Mouse (Mus musculus) stomach, embryonic 15.5 days (tissue): ENCODE measurements around the gene Prkn. TPM values are rescaled to one million over a fixed set of nuclear protein-coding genes. Genes with fewer than 3 reads are reported as not detected.
"Not testable (repeated sequence)": the region's sequence is repeated elsewhere in the genome, so short reads cannot be mapped to it uniquely, and the experiment has no call there.

Experiments
- ATAC-seq: fragments of 200-750 bp; cut with Nextera tagmentation; 2 replicates; pipeline ENCODE4 v1.8.0; 2017; ENCODE audit warnings: low read depth, moderate number of reproducible peaks, moderate TSS enrichment; ENCODE audit not compliant: insufficient read depth, low FRiP score
- H3K27ac ChIP-seq: fragments of 300-500 bp; sonication (generic); 2 replicates; pipeline ENCODE4 v1.5.1; 2015; ENCODE audit warnings: mild to moderate bottlenecking, inconsistent platforms
- H3K27me3 ChIP-seq: fragments of 300-500 bp; sonication (generic); replicated peaks from 2 replicates; pipeline ENCODE4 v1.6.1; 2015; ENCODE audit warnings: inconsistent platforms
- H3K36me3 ChIP-seq: fragments of 300-500 bp; sonication (generic); 2 replicates; pipeline ENCODE4 v1.6.1; 2015; ENCODE audit warnings: inconsistent platforms
- H3K4me1 ChIP-seq: fragments of 300-500 bp; sonication (generic); 2 replicates; pipeline ENCODE4 v1.6.1; 2015; ENCODE audit warnings: inconsistent platforms
- H3K4me2 ChIP-seq: fragments of 300-500 bp; sonication (generic); 2 replicates; pipeline ENCODE4 v1.6.1; 2015; ENCODE audit warnings: mild to moderate bottlenecking, inconsistent platforms
- H3K4me3 ChIP-seq: fragments of 300-500 bp; sonication (generic); replicated peaks from 2 replicates; pipeline ENCODE4 v1.5.1; 2015; ENCODE audit warnings: inconsistent platforms
- H3K9ac ChIP-seq: fragments of 300-500 bp; sonication (generic); 2 replicates; pipeline ENCODE4 v1.6.1; 2015; ENCODE audit warnings: inconsistent platforms
- H3K9me3 ChIP-seq: fragments of 300-500 bp; sonication (generic); 2 replicates; pipeline ENCODE4 v1.6.1; 2016; ENCODE audit warnings: inconsistent platforms
- WGBS: fragments of 180-500 bp; shearing (Covaris S2); methylation state at CpG from one replicate; pipeline ENCODE4 v1.1.7; 2015; 5-methylcytosine and 5-hydroxymethylcytosine counted together
- polyA plus RNA-seq: library from polyadenylated mRNA; unstranded; fragments of >200 nt; fragmentation: Nextera tagmentation; extraction: Ambion mirVana; gene quantifications from 2 replicates; pipeline ENCODE4 v1.2.1, GENCODE M21; 2015

Gene Prkn
- polyA plus RNA-seq, 1 experiment from 2014 or later: 2.0 TPM

- no peaks in the 10 kb centered on the region for H3K27me3 ChIP-seq
Observed at GRCm38 (mm10) chr17:11161436-11161835, 321.3 kb downstream of the Prkn start.

GRCm38 (mm10) chr17:11162770-11163169 lies 322.6 kb downstream of the Prkn start:
- ATAC-seq: no peak
- H3K4me1 ChIP-seq: no peaks in the 10 kb centered on the region
- no peak overlapping the region for H3K4me2 ChIP-seq
- no peak overlapping the region for H3K4me3 ChIP-seq
- no peaks in the 10 kb centered on the region for H3K9me3 ChIP-seq
- WGBS: 76% methylated on average over 3 of the region's 3 CpGs
- H3K27me3 ChIP-seq: no peaks in the 10 kb centered on the region
- H3K27ac ChIP-seq: no peak overlapping the region
- no peak overlapping the region for H3K9ac ChIP-seq
- H3K36me3 ChIP-seq: no peaks in the 10 kb centered on the region

More at GRCm38 (mm10) chr17:11161436-11161835, 321.3 kb downstream of the Prkn start:
- Histone ChIP-seq H3K9me3 (no peaks in the 10 kb centered on the region), H3K36me3 (no peaks in the 10 kb centered on the region), H3K4me3 (no peak overlapping the region), H3K4me2 (no peak overlapping the region), H3K27ac (no peak overlapping the region), H3K9ac (no peak overlapping the region), H3K4me1 (no peaks in the 10 kb centered on the region)
- WGBS: 77% methylated on average over 1 of the region's 1 CpGs
- ATAC-seq: no peak

- no peak overlapping the region for H3K9ac ChIP-seq
- no peak for ATAC-seq
- no peak overlapping the region for H3K4me2 ChIP-seq
- no peaks in the 10 kb centered on the region for H3K4me1 ChIP-seq
- H3K27me3 ChIP-seq: no peaks in the 10 kb centered on the region
- no peaks in the 10 kb centered on the region for H3K9me3 ChIP-seq
- H3K36me3 ChIP-seq: no peaks in the 10 kb centered on the region
- H3K27ac ChIP-seq: no peak overlapping the region
- no peak overlapping the region for H3K4me3 ChIP-seq
Observed at GRCm38 (mm10) chr17:11187356-11187755, 347.2 kb downstream of the Prkn start.

GRCm38 (mm10) chr17:11188494-11188893 lies 348.3 kb downstream of the Prkn start:
- no peaks in the 10 kb centered on the region for H3K4me1 ChIP-seq
- H3K27me3 ChIP-seq: no peaks in the 10 kb centered on the region
- H3K27ac ChIP-seq: no peak overlapping the region
- WGBS: 71% methylated on average over 4 of the region's 4 CpGs
- H3K4me3 ChIP-seq: no peak overlapping the region
- no peaks in the 10 kb centered on the region for H3K9me3 ChIP-seq
- no peak overlapping the region for H3K9ac ChIP-seq
- no peaks in the 10 kb centered on the region for H3K36me3 ChIP-seq
- no peak for ATAC-seq
- no peak overlapping the region for H3K4me2 ChIP-seq

GRCm38 (mm10) chr17:11190306-11190705 lies 350.1 kb downstream of the Prkn start:
- no peak overlapping the region for H3K4me2 ChIP-seq
- no peak overlapping the region for H3K9ac ChIP-seq
- H3K9me3 ChIP-seq: no peaks in the 10 kb centered on the region
- no peak overlapping the region for H3K27ac ChIP-seq
- H3K36me3 ChIP-seq: no peaks in the 10 kb centered on the region
- ATAC-seq: no peak
- H3K4me1 ChIP-seq: no peaks in the 10 kb centered on the region
- 35% methylated on average over 2 of the region's 2 CpGs for WGBS
- no peaks in the 10 kb centered on the region for H3K27me3 ChIP-seq
- no peak overlapping the region for H3K4me3 ChIP-seq

- no peaks in the 10 kb centered on the region for H3K27me3 ChIP-seq
- no peak for ATAC-seq
Observed at GRCm38 (mm10) chr17:11198134-11198533, 357.9 kb downstream of the Prkn start.

GRCm38 (mm10) chr17:11209063-11209462 lies 368.9 kb downstream of the Prkn start:
- not testable (repeated sequence) for H3K4me2 ChIP-seq, ATAC-seq, H3K9me3 ChIP-seq, H3K27ac ChIP-seq, H3K36me3 ChIP-seq, H3K27me3 ChIP-seq, H3K4me3 ChIP-seq, H3K9ac ChIP-seq, H3K4me1 ChIP-seq
- 78% methylated on average over 4 of the region's 4 CpGs for WGBS

More at GRCm38 (mm10) chr17:11198134-11198533, 357.9 kb downstream of the Prkn start:
- Histone ChIP-seq H3K9ac (no peak overlapping the region), H3K27ac (no peak overlapping the region), H3K4me1 (no peaks in the 10 kb centered on the region), H3K4me3 (no peak overlapping the region), H3K9me3 (no peaks in the 10 kb centered on the region), H3K36me3 (no peaks in the 10 kb centered on the region), H3K4me2 (no peak overlapping the region)
- 48% methylated on average over 2 of the region's 2 CpGs for WGBS

GRCm38 (mm10) chr17:11211006-11211405 lies 370.8 kb downstream of the Prkn start:
- H3K4me3 ChIP-seq: no peak overlapping the region
- 83% methylated on average over 11 of the region's 11 CpGs for WGBS
- H3K27ac ChIP-seq: no peak overlapping the region
- H3K4me1 ChIP-seq: no peaks in the 10 kb centered on the region
- H3K9me3 ChIP-seq: no peaks in the 10 kb centered on the region
- H3K27me3 ChIP-seq: no peaks in the 10 kb centered on the region
- no peak overlapping the region for H3K9ac ChIP-seq
- H3K36me3 ChIP-seq: no peaks in the 10 kb centered on the region
- H3K4me2 ChIP-seq: no peak overlapping the region
- ATAC-seq: no peak

GRCm38 (mm10) chr17:11211591-11211990 lies 371.4 kb downstream of the Prkn start:
- no peak overlapping the region for H3K4me3 ChIP-seq
- WGBS: 66% methylated on average over 4 of the region's 4 CpGs
- H3K9ac ChIP-seq: no peak overlapping the region
- H3K36me3 ChIP-seq: no peaks in the 10 kb centered on the region
- H3K4me1 ChIP-seq: no peaks in the 10 kb centered on the region
- no peak overlapping the region for H3K4me2 ChIP-seq
- H3K27ac ChIP-seq: no peak overlapping the region
- ATAC-seq: no peak
- no peaks in the 10 kb centered on the region for H3K27me3 ChIP-seq
- H3K9me3 ChIP-seq: no peaks in the 10 kb centered on the region

- Histone ChIP-seq H3K4me1 (no peaks in the 10 kb centered on the region), H3K9me3 (no peaks in the 10 kb centered on the region), H3K36me3 (no peaks in the 10 kb centered on the region), H3K27me3 (no peaks in the 10 kb centered on the region), H3K4me3 (no peak overlapping the region), H3K9ac (no peak overlapping the region), H3K4me2 (no peak overlapping the region), H3K27ac (no peak overlapping the region)
- no peak for ATAC-seq
- WGBS: 88% methylated on average over 3 of the region's 3 CpGs
Observed at GRCm38 (mm10) chr17:11213689-11214088, 373.5 kb downstream of the Prkn start.

- H3K36me3 ChIP-seq: no peaks in the 10 kb centered on the region
Observed at GRCm38 (mm10) chr17:11229011-11229410, 388.8 kb downstream of the Prkn start.

GRCm38 (mm10) chr17:11229426-11229825 lies 389.2 kb downstream of the Prkn start:
- Histone ChIP-seq H3K9me3 (no peaks in the 10 kb centered on the region), H3K36me3 (no peaks in the 10 kb centered on the region), H3K9ac (no peak overlapping the region), H3K4me3 (no peak overlapping the region), H3K4me1 (no peaks in the 10 kb centered on the region), H3K27me3 (no peaks in the 10 kb centered on the region), H3K4me2 (no peak overlapping the region), H3K27ac (no peak overlapping the region)
- ATAC-seq: no peak
- 52% methylated on average over 1 of the region's 1 CpGs for WGBS

More at GRCm38 (mm10) chr17:11229011-11229410, 388.8 kb downstream of the Prkn start:
- Histone ChIP-seq H3K9ac (no peak overlapping the region), H3K9me3 (no peaks in the 10 kb centered on the region), H3K4me1 (no peaks in the 10 kb centered on the region), H3K27ac (no peak overlapping the region), H3K4me2 (no peak overlapping the region), H3K4me3 (no peak overlapping the region), H3K27me3 (no peaks in the 10 kb centered on the region)
- no peak for ATAC-seq
- WGBS: 55% methylated on average over 4 of the region's 4 CpGs
